Mouse (Mus musculus) lung, embryonic 14.5 days (tissue): ENCODE results near the gene Rpl18a. TPM values are rescaled to one million over a fixed set of nuclear protein-coding genes. Genes with fewer than 3 reads are reported as not detected.

Source experiments
- ATAC-seq: fragments of 200-750 bp; cut with Nextera tagmentation; 2 replicates; pipeline ENCODE4 v1.8.0; 2017; ENCODE audit warnings: mild to moderate bottlenecking, moderate TSS enrichment, moderate library complexity; ENCODE audit not compliant: insufficient read depth
- DNase-seq: peaks from one replicate; pipeline ENCODE4 v3.0.0-alpha.2; 2015
- H3K27ac ChIP-seq: fragments of 300-500 bp; sonication (generic); 2 replicates; pipeline ENCODE4 v1.5.1; 2014; ENCODE audit warnings: low read depth, mild to moderate bottlenecking, moderate library complexity
- H3K27me3 ChIP-seq: fragments of 300-500 bp; sonication (generic); 2 replicates; pipeline ENCODE4 v1.6.1; 2014; ENCODE audit warnings: low read length, control low read depth; ENCODE audit not compliant: insufficient read depth
- H3K36me3 ChIP-seq: fragments of 300-500 bp; sonication (generic); 2 replicates; pipeline ENCODE4 v1.6.1; 2014; ENCODE audit warnings: control low read depth; ENCODE audit not compliant: insufficient read depth
- H3K4me1 ChIP-seq: fragments of 300-500 bp; sonication (generic); 2 replicates; pipeline ENCODE4 v1.6.1; 2014; ENCODE audit warnings: antibody characterized with exemption, control low read depth; ENCODE audit not compliant: insufficient read depth
- H3K4me2 ChIP-seq: fragments of 300-500 bp; sonication (generic); 2 replicates; pipeline ENCODE4 v1.6.1; 2014; ENCODE audit warnings: mild to moderate bottlenecking
- H3K4me3 ChIP-seq: fragments of 300-500 bp; sonication (generic); 2 replicates; pipeline ENCODE4 v1.5.1; 2014; ENCODE audit warnings: low read depth, low read length
- H3K9ac ChIP-seq: fragments of 300-500 bp; sonication (generic); 2 replicates; pipeline ENCODE4 v1.6.1; 2014
- H3K9me3 ChIP-seq: fragments of 300-500 bp; sonication (generic); 2 replicates; pipeline ENCODE4 v1.6.1; 2016; ENCODE audit warnings: low read depth, low read length, control low read depth
- CTCF ChIP-seq: IDR thresholded peaks from 2 replicates; pipeline ENCODE4 v1.5.1; 2016; ENCODE audit warnings: antibody characterized with exemption, low read depth
- WGBS: fragments of 180-500 bp; shearing (Covaris S2); extraction: QIAGEN DNeasy Blood & Tissue Kit; methylation state at CpG from one replicate; pipeline ENCODE4 v1.1.7; 2014; 5-methylcytosine and 5-hydroxymethylcytosine counted together
- polyA plus RNA-seq: library from polyadenylated mRNA; unstranded; fragments of >200 nt; fragmentation: Nextera tagmentation; extraction: Ambion mirVana; gene quantifications from 2 replicates; pipeline ENCODE4 v1.2.1, GENCODE M21; 2014

Gene Rpl18a
- polyA plus RNA-seq, 1 experiment from 2014 or later: 5,483 TPM

- H3K4me3 ChIP-seq: peak overlapping the region; percentile 40
- H3K9ac ChIP-seq: peak overlapping the region; percentile 49
- no peak overlapping the region for H3K27ac ChIP-seq
- 7% methylated on average over 31 of the region's 33 CpGs for WGBS
- TF ChIP-seq CTCF: no peak
- H3K9me3 ChIP-seq: no peaks in the 10 kb centered on the region
- H3K4me2 ChIP-seq: peak overlapping the region; percentile 81
- H3K36me3 ChIP-seq: no peaks in the 10 kb centered on the region
- no peaks in the 10 kb centered on the region for H3K4me1 ChIP-seq
- peaks cover 6% of the 10 kb centered on the region; the same call in 1 of the 2 replicates for H3K27me3 ChIP-seq
- DNase-seq (peak; percentile 77), ATAC-seq (peak; percentile 82)
Observed at GRCm38 (mm10) chr8:70856541-70857197, 40.5 kb downstream of the Rpl18a start.

DNA sequence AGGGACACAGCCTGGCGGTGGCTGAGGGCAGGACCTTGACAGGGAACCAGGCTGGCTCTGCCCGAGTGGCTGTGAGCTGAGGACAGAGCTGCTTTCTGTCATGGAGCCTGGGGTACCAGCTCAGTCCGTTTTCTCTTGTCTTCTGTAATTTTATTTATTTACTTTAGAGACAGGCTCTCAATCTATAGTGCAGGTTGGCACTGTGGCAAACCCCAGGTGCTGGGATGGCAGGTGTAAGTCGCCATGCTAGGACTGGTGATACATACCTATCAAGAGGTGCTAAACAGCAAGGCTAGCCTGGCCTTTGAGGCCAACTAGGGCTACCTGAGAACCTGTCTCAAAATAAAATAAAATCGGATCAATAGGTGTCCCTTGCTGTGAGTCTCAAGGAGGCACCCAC lies 41.2 kb downstream of the Rpl18a start:
- ATAC-seq (peak; percentile 3; the same call in 1 of the 2 replicates), DNase-seq (no peak)
- Histone ChIP-seq H3K36me3 (no peaks in the 10 kb centered on the region), H3K27ac (no peak overlapping the region), H3K27me3 (no peaks in the 10 kb centered on the region; the same call in 1 of the 2 replicates), H3K4me1 (no peaks in the 10 kb centered on the region), H3K4me3 (no peak overlapping the region), H3K9me3 (no peaks in the 10 kb centered on the region), H3K9ac (no peak overlapping the region), H3K4me2 (no peak overlapping the region; the same call in 1 of the 2 replicates)
- WGBS: 54% methylated on average over 5 of the region's 5 CpGs
- TF ChIP-seq CTCF: no peak

DNA sequence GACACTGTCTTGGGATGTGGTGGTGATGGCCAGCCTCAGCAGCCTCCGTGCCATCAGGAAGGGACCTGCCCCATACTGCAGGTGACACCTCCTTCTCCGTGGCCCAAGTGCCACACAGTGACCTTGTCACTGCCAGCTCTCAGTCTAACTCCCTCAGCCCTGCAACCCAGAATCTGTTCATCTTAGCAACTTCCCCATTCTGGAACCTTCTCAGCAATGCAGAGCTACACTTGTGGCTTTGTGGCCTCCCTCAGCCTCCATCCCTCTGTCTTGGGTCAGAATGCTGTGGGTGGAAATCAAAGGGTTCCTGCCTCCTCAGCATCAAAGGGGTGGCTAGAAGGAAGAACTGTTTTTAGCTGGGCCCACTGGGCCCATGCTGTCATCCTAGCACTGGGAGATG lies 43.3 kb downstream of the Rpl18a start:
- Histone ChIP-seq H3K27me3 (no peaks in the 10 kb centered on the region), H3K9ac (no peak overlapping the region), H3K4me2 (no peak overlapping the region), H3K27ac (no peak overlapping the region), H3K9me3 (no peaks in the 10 kb centered on the region), H3K36me3 (no peaks in the 10 kb centered on the region), H3K4me3 (no peak overlapping the region), H3K4me1 (no peaks in the 10 kb centered on the region)
- no peak for TF ChIP-seq CTCF
- WGBS: 66% methylated on average over 2 of the region's 2 CpGs
- DNase-seq: no peak
- no peak for ATAC-seq

GRCm38 (mm10) chr8:70852595-70853231 lies 44.5 kb downstream of the Rpl18a start:
- no peaks in the 10 kb centered on the region for H3K36me3 ChIP-seq
- ATAC-seq (no peak), DNase-seq (no peak)
- WGBS: 85% methylated on average over 41 of the region's 41 CpGs
- H3K27ac ChIP-seq: no peak overlapping the region
- H3K9ac ChIP-seq: no peak overlapping the region
- H3K4me3 ChIP-seq: no peak overlapping the region
- H3K4me2 ChIP-seq: no peak overlapping the region
- no peaks in the 10 kb centered on the region for H3K9me3 ChIP-seq
- TF ChIP-seq CTCF: no peak
- no peaks in the 10 kb centered on the region for H3K4me1 ChIP-seq
- H3K27me3 ChIP-seq: no peaks in the 10 kb centered on the region

- TF ChIP-seq CTCF: no peak
- no peak for DNase-seq
- H3K9ac ChIP-seq: no peak overlapping the region
- H3K9me3 ChIP-seq: no peaks in the 10 kb centered on the region
- H3K27me3 ChIP-seq: no peaks in the 10 kb centered on the region
- no peaks in the 10 kb centered on the region for H3K36me3 ChIP-seq
- H3K4me3 ChIP-seq: no peak overlapping the region
- no peak overlapping the region for H3K4me2 ChIP-seq
- WGBS: 50% methylated on average over 6 of the region's 6 CpGs
- no peak overlapping the region for H3K27ac ChIP-seq
- no peaks in the 10 kb centered on the region for H3K4me1 ChIP-seq
- no peak for ATAC-seq
Observed at GRCm38 (mm10) chr8:70851837-70852236, 45.4 kb downstream of the Rpl18a start.

DNA sequence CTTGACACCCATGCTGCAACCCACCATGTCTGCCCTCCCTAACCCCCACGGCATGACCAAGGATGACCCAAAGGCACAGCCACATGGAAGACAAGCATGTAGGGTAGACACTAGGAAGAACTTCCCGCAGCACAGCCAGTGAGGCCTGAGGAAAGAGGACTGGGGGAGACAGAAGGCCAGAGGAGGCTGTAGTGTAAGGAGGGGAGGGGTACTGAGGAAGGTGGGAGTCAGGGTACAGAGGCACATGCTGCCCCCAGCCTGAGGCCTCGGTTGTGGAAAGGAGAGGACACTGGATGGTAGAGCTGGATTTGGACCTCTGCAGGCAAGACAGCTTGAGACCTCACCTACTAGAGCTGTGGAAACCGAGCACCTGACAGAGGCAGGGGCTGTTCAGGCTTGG lies 46.3 kb downstream of the Rpl18a start:
- H3K27me3 ChIP-seq: no peaks in the 10 kb centered on the region
- WGBS: 71% methylated on average over 4 of the region's 4 CpGs
- H3K36me3 ChIP-seq: no peaks in the 10 kb centered on the region
- no peak for ATAC-seq
- H3K4me1 ChIP-seq: no peaks in the 10 kb centered on the region
- no peak for TF ChIP-seq CTCF
- H3K4me3 ChIP-seq: no peak overlapping the region
- no peak overlapping the region for H3K27ac ChIP-seq
- no peaks in the 10 kb centered on the region for H3K9me3 ChIP-seq
- H3K9ac ChIP-seq: no peak overlapping the region
- no peak overlapping the region for H3K4me2 ChIP-seq
- DNase-seq: no peak

DNA sequence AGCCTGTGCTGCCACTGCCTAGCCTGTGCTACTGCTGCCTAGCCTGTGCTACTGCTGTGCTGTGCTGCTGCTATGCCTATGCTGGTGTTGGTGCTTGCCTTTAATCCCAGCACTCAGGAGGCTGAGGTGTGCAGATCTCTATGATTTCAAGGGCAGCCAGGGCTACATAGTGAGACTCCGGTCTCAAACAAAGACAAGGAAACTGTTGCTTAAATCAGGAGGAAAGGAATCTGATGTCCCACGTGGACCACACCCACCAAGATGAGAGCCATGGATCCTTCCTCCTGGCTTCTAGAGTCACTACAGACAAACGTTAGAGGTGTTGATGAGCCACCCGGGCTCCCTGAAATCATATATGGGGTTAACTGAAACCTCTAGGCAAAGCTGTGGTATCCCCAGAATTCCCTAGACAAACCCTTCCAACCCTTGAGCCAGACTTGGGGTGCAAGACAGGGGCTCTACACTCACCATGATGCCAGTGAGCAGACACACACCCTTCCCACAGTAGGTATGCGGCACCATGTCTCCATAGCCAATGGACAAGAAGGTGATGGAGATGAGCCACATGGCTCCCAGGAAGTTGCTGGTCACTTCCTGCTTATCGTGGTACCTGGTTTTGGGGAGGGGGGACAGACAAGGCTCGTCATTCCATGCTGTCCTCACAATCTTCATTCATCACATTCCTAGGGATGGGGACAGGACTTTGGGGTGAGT lies 46.9 kb downstream of the Rpl18a start:
- TF ChIP-seq CTCF: no peak
- no peak for ATAC-seq
- Histone ChIP-seq H3K4me3 (no peak overlapping the region), H3K4me1 (no peaks in the 10 kb centered on the region), H3K4me2 (no peak overlapping the region), H3K9me3 (no peaks in the 10 kb centered on the region), H3K27me3 (no peaks in the 10 kb centered on the region), H3K36me3 (no peaks in the 10 kb centered on the region), H3K9ac (no peak overlapping the region), H3K27ac (no peak overlapping the region)
- WGBS: 68% methylated on average over 7 of the region's 7 CpGs
- DNase-seq: no peak
